Mouse (Mus musculus): ENCODE measurements around the gene Sema4d. TPM values are rescaled to one million over a fixed set of nuclear protein-coding genes. Genes with fewer than 3 reads are reported as not detected.
"Not testable (repeated sequence)": the region's sequence is repeated elsewhere in the genome, so short reads cannot be mapped to it uniquely, and the experiment has no call there.

Sema4d gene
- total and polyA plus RNA-seq, 3 experiments: 52.2 to 67.6 (median 52.2) TPM

GRCm38 (mm10) chr13:51839250-51840026, 45.9 kb upstream of the Sema4d start:
- intact Hi-C loops (cut with DNase I): loop anchor here (1.0 to 5.0 kb wide), 4 partner anchors 384 to 788 kb away; no protein-coding TSS in a partner anchor
- Histone ChIP-seq H3K27ac (no peak overlapping the region), H3K4me3 (no peak overlapping the region), H3K27me3 (ENCODE audit: control insufficient read depth, insufficient read depth, low read length) (no peaks in the 10 kb centered on the region), H3K79me2 (replicated peaks; ENCODE audit: control insufficient read depth, insufficient read depth, low read length) (no peaks in the 10 kb centered on the region), H3K36me3 (ENCODE audit: control insufficient read depth, insufficient read depth, low read length) (no peaks in the 10 kb centered on the region), H3K9ac (ENCODE audit: low read depth, low read length) (no peak overlapping the region), H3K4me1 (ENCODE audit: control insufficient read depth, insufficient read depth, low read length) (peaks cover 3% of the 10 kb centered on the region)
- TF ChIP-seq EP300 (IDR thresholded peaks at IDR 0.05; ENCODE audit: insufficient read depth, low read depth, low read length) (peak; percentile 69; the same call in 1 of the 2 replicates), CTCF (IDR thresholded peaks at IDR 0.05) (peak; percentile 90), POLR2A (IDR thresholded peaks at IDR 0.05; ENCODE audit: insufficient read depth, low read depth, low read length) (no peak)
- peak in 1 of 2 experiments; percentile 18 for DNase-seq
- WGBS: 15% methylated on average over 8 of the region's 8 CpGs

- H3K27ac ChIP-seq: no peak overlapping the region
- H3K4me3 ChIP-seq: no peak overlapping the region
- no peak for DNase-seq
- WGBS: 21% methylated on average over 5 of the region's 5 CpGs
- no peaks in the 10 kb centered on the region for H3K36me3 ChIP-seq (ENCODE audit: control insufficient read depth, insufficient read depth, low read length)
- TF ChIP-seq EP300 (IDR thresholded peaks at IDR 0.05; ENCODE audit: insufficient read depth, low read depth, low read length): no peak
- no peak for TF ChIP-seq POLR2A (IDR thresholded peaks at IDR 0.05; ENCODE audit: insufficient read depth, low read depth, low read length)
- no peak for TF ChIP-seq CTCF (IDR thresholded peaks at IDR 0.05)
- no peaks in the 10 kb centered on the region for H3K27me3 ChIP-seq (ENCODE audit: control insufficient read depth, insufficient read depth, low read length)
- H3K9ac ChIP-seq (ENCODE audit: low read depth, low read length): no peak overlapping the region
- no peaks in the 10 kb centered on the region for H3K79me2 ChIP-seq (replicated peaks; ENCODE audit: control insufficient read depth, insufficient read depth, low read length)
- intact Hi-C loops (cut with DNase I): loop anchor here (5.0 kb wide), 2 partner anchors 700 to 790 kb away; no protein-coding TSS in a partner anchor
- no peaks in the 10 kb centered on the region; the same call in 1 of the 2 replicates for H3K4me1 ChIP-seq (ENCODE audit: control insufficient read depth, insufficient read depth, low read length)
These were observed 43.9 kb upstream of the Sema4d start for GRCm38 (mm10) chr13:51837402-51837801.

- not testable (repeated sequence) for H3K27me3 ChIP-seq (ENCODE audit: control insufficient read depth, insufficient read depth, low read length); H3K79me2 ChIP-seq (replicated peaks; ENCODE audit: control insufficient read depth, insufficient read depth, low read length); DNase-seq; H3K4me3 ChIP-seq; H3K36me3 ChIP-seq (ENCODE audit: control insufficient read depth, insufficient read depth, low read length); H3K4me1 ChIP-seq (ENCODE audit: control insufficient read depth, insufficient read depth, low read length); H3K9ac ChIP-seq (ENCODE audit: low read depth, low read length); H3K27ac ChIP-seq
- WGBS: 63% methylated on average over 4 of the region's 4 CpGs
- intact Hi-C loops (cut with DNase I): loop anchor here (5.0 kb wide), 2 partner anchors 702 to 792 kb away; no protein-coding TSS in a partner anchor
These were observed 41.7 kb upstream of the Sema4d start for GRCm38 (mm10) chr13:51835208-51835607.

GRCm38 (mm10) chr13:51834520-51834919, 41.0 kb upstream of the Sema4d start:
- intact Hi-C loops (cut with DNase I): no loop called here
- H3K4me1 ChIP-seq (ENCODE audit: control insufficient read depth, insufficient read depth, low read length): no peaks in the 10 kb centered on the region; the same call in 1 of the 2 replicates
- no peaks in the 10 kb centered on the region for H3K79me2 ChIP-seq (replicated peaks; ENCODE audit: control insufficient read depth, insufficient read depth, low read length)
- no peaks in the 10 kb centered on the region for H3K36me3 ChIP-seq (ENCODE audit: control insufficient read depth, insufficient read depth, low read length)
- WGBS: 40% methylated on average over 2 of the region's 2 CpGs
- no peak overlapping the region for H3K4me3 ChIP-seq
- H3K27ac ChIP-seq: no peak overlapping the region
- no peak for DNase-seq
- TF ChIP-seq POLR2A (IDR thresholded peaks at IDR 0.05; ENCODE audit: insufficient read depth, low read depth, low read length) (no peak), EP300 (IDR thresholded peaks at IDR 0.05; ENCODE audit: insufficient read depth, low read depth, low read length) (no peak), CTCF (IDR thresholded peaks at IDR 0.05) (no peak)
- H3K9ac ChIP-seq (ENCODE audit: low read depth, low read length): no peak overlapping the region
- no peaks in the 10 kb centered on the region for H3K27me3 ChIP-seq (ENCODE audit: control insufficient read depth, insufficient read depth, low read length)

GRCm38 (mm10) chr13:51834024-51834423, 40.5 kb upstream of the Sema4d start:
- WGBS: 65% methylated on average over 8 of the region's 8 CpGs
- H3K4me1 ChIP-seq (ENCODE audit: control insufficient read depth, insufficient read depth, low read length); H3K36me3 ChIP-seq (ENCODE audit: control insufficient read depth, insufficient read depth, low read length); H3K4me3 ChIP-seq; H3K9ac ChIP-seq (ENCODE audit: low read depth, low read length); DNase-seq; H3K79me2 ChIP-seq (replicated peaks; ENCODE audit: control insufficient read depth, insufficient read depth, low read length); H3K27me3 ChIP-seq (ENCODE audit: control insufficient read depth, insufficient read depth, low read length); intact Hi-C loops (cut with DNase I); H3K27ac ChIP-seq: not testable (repeated sequence)
- TF ChIP-seq CTCF (IDR thresholded peaks at IDR 0.05): peak; percentile 30

- Histone ChIP-seq H3K4me1 (ENCODE audit: control insufficient read depth, insufficient read depth, low read length) (no peaks in the 10 kb centered on the region; the same call in 1 of the 2 replicates), H3K4me3 (no peak overlapping the region), H3K9ac (ENCODE audit: low read depth, low read length) (no peak overlapping the region), H3K79me2 (replicated peaks; ENCODE audit: control insufficient read depth, insufficient read depth, low read length) (no peaks in the 10 kb centered on the region), H3K36me3 (ENCODE audit: control insufficient read depth, insufficient read depth, low read length) (no peaks in the 10 kb centered on the region), H3K27me3 (ENCODE audit: control insufficient read depth, insufficient read depth, low read length) (no peaks in the 10 kb centered on the region), H3K27ac (no peak overlapping the region)
- TF ChIP-seq POLR2A (IDR thresholded peaks at IDR 0.05; ENCODE audit: insufficient read depth, low read depth, low read length): no peak
- no peak for TF ChIP-seq CTCF (IDR thresholded peaks at IDR 0.05)
- no peak for TF ChIP-seq EP300 (IDR thresholded peaks at IDR 0.05; ENCODE audit: insufficient read depth, low read depth, low read length)
- intact Hi-C loops (cut with DNase I): no loop called here
- WGBS: 62% methylated on average over 2 of the region's 2 CpGs
- no peak for DNase-seq
These were observed 40.1 kb upstream of the Sema4d start for GRCm38 (mm10) chr13:51833611-51834010.

All from heart, adult 2 months (tissue).